ENCODE assay signal across 26 mouse cellular contexts in genomic region chr15:102984925-102985324, GRCm38 (mm10). TPM values are rescaled to one million over a fixed set of nuclear protein-coding genes. Genes with fewer than 3 reads are reported as not detected.
DNase-seq lines count a peak whose midpoint lies in the region; ATAC-seq and TF ChIP-seq lines count a peak whose summit lies in the region.
"Had no signal": no experiment of that assay in that cellular context is flagged by ENCODE, and none has a peak within 500 bp of the region (broad histone marks: within the 10 kb centered on the region; RNA-seq: fewer than 3 reads in every experiment).

No protein-coding gene starts in this region.

- H3K27me3 ChIP-seq in kidney, embryonic 16.5 days (ENCODE audit: insufficient read depth, low read length), result peaks cover 35% of the 10 kb centered on the region
- H3K27me3 ChIP-seq in myocyte (ENCODE audit: control insufficient read depth, insufficient read depth, insufficient read length), result no peaks in the 10 kb centered on the region
- peaks cover 17% of the 10 kb centered on the region for H3K27me3 ChIP-seq in neural tube, embryonic 13.5 days
- H3K27me3 ChIP-seq in forebrain, embryonic 10.5 days (ENCODE audit: poor library complexity, severe bottlenecking), result peaks cover 100% of the 10 kb centered on the region

- no peak for TF ChIP-seq POLR2A in myocyte (IDR thresholded peaks at IDR 0.05; ENCODE audit: insufficient read length, low read depth)

- ATAC-seq in kidney, embryonic 16.5 days (ENCODE audit: low FRiP score, low TSS enrichment), result no peak; the same call in 1 of the 2 replicates
- no peak for ATAC-seq in neural tube, embryonic 13.5 days (ENCODE audit: low read depth)
- ATAC-seq: CD4-positive, CD25-positive, alpha-beta regulatory T cell, adult 4 months; forebrain, embryonic 13.5 days; forebrain, postnatal 0 days had no signal

- no peak overlapping the region for H3K4me3 ChIP-seq in kidney, embryonic 16.5 days (ENCODE audit: low read length)
- no peak overlapping the region for H3K4me3 ChIP-seq in myocyte
- H3K4me3 ChIP-seq in neural tube, embryonic 13.5 days, result peak overlapping the region; percentile 90
- no peak overlapping the region for H3K4me3 ChIP-seq in forebrain, embryonic 10.5 days
- H3K4me3 ChIP-seq: embryonic facial prominence, embryonic 13.5 days; forebrain, embryonic 13.5 days; heart, embryonic 10.5 days; hindbrain, embryonic 13.5 days had no signal

- H3ac ChIP-seq in myocyte (ENCODE audit: control insufficient read depth, insufficient read length), result no peak overlapping the region

- H3K4me2 ChIP-seq in kidney, embryonic 16.5 days (replicated peaks; ENCODE audit: low read depth, low read length), result peak overlapping the region; percentile 84
- H3K4me2 ChIP-seq in myocyte (ENCODE audit: low read depth), result peak overlapping the region; percentile 95
- H3K4me2 ChIP-seq in neural tube, embryonic 13.5 days, result peak overlapping the region; percentile 91
- H3K4me2 ChIP-seq: embryonic facial prominence, embryonic 13.5 days; forebrain, embryonic 13.5 days; hindbrain, embryonic 13.5 days had no signal

- H3K9me3 ChIP-seq in kidney, embryonic 16.5 days (ENCODE audit: low read length), result no peaks in the 10 kb centered on the region
- H3K9me3 ChIP-seq in neural tube, embryonic 13.5 days, result no peaks in the 10 kb centered on the region
- H3K9me3 ChIP-seq in forebrain, embryonic 10.5 days, result no peaks in the 10 kb centered on the region
- H3K9me3 ChIP-seq: embryonic facial prominence, embryonic 13.5 days; forebrain, embryonic 13.5 days; G1E; heart, embryonic 10.5 days; hindbrain, embryonic 13.5 days had no signal

- peak overlapping the region; percentile 56 for H3K9ac ChIP-seq in kidney, embryonic 16.5 days (replicated peaks; ENCODE audit: low read length)
- peak overlapping the region; percentile 100 for H3K9ac ChIP-seq in neural tube, embryonic 13.5 days
- H3K9ac ChIP-seq: embryonic facial prominence, embryonic 13.5 days; forebrain, embryonic 13.5 days; forebrain, postnatal 0 days; hindbrain, embryonic 13.5 days had no signal

- peak overlapping the region; percentile 68 for H3K27ac ChIP-seq in kidney, embryonic 16.5 days (ENCODE audit: low read length)
- H3K27ac ChIP-seq in neural tube, embryonic 13.5 days (replicated peaks), result peak overlapping the region; percentile 99
- no peak overlapping the region for H3K27ac ChIP-seq in forebrain, embryonic 10.5 days
- H3K27ac ChIP-seq: embryonic facial prominence, embryonic 13.5 days; forebrain, embryonic 13.5 days; heart, embryonic 10.5 days; hindbrain, embryonic 13.5 days had no signal

- peaks cover 80% of the 10 kb centered on the region for H3K79me2 ChIP-seq in myocyte (ENCODE audit: control insufficient read depth, insufficient read depth)

- WGBS in kidney, embryonic 16.5 days, result 16% methylated on average over 3 of the region's 3 CpGs
- WGBS in neural tube, embryonic 13.5 days, result 5% methylated on average over 3 of the region's 3 CpGs
- 0% methylated on average over 3 of the region's 3 CpGs for WGBS in forebrain, embryonic 10.5 days

- H3K36me3 ChIP-seq in kidney, embryonic 16.5 days (ENCODE audit: insufficient read depth, low read length), result no peaks in the 10 kb centered on the region
- H3K36me3 ChIP-seq in myocyte (ENCODE audit: control insufficient read depth, insufficient read depth), result no peaks in the 10 kb centered on the region
- H3K36me3 ChIP-seq in neural tube, embryonic 13.5 days, result no peaks in the 10 kb centered on the region
- H3K36me3 ChIP-seq in forebrain, embryonic 10.5 days (replicated peaks), result no peaks in the 10 kb centered on the region
- H3K36me3 ChIP-seq: embryonic facial prominence, embryonic 13.5 days; heart, embryonic 10.5 days; hindbrain, embryonic 13.5 days had no signal

- peaks cover 67% of the 10 kb centered on the region for H3K4me1 ChIP-seq in kidney, embryonic 16.5 days (ENCODE audit: insufficient read depth, low read length)
- H3K4me1 ChIP-seq in neural tube, embryonic 13.5 days (replicated peaks), result peaks cover 79% of the 10 kb centered on the region
- H3K4me1 ChIP-seq in forebrain, embryonic 10.5 days, result peaks cover 13% of the 10 kb centered on the region

- peak; percentile 10 for DNase-seq in embryo, embryonic 10 days (ENCODE audit: low spot score)
- DNase-seq in embryo, embryonic 11 days, result no peak
- DNase-seq in kidney, postnatal 36 days, result no peak
- DNase-seq in heart, postnatal 36 days, result no peak
- no peak for DNase-seq in forebrain, embryonic 10.5 days (ENCODE audit: extremely low spot score, low spot score)
- DNase-seq: adrenal gland, adult 8-10 months; adrenal gland, postnatal 36 days; B cell, adult 2 months; cerebellum, adult 8-10 months; cerebellum, postnatal 14 days; forebrain, postnatal 0 days; gastrocnemius, postnatal 36 days; heart, adult 11 months; heart, postnatal 10 days had no signal

- intact Hi-C loops in heart, postnatal 36 days (cut with DNase I), result loop anchor here (5.0 kb wide), 2 partner anchors 223 to 332 kb away; no protein-coding TSS in a partner anchor

TF ChIP-seq in myocyte, 11 proteins besides CTCF, POLR2A, EP300 and RAD21:
- TF ChIP-seq MYOG (IDR thresholded peaks at IDR 0.05; ENCODE audit: control insufficient read depth in 1 of 3, insufficient read depth in 1 of 3, insufficient read length in 2 of 3, low read depth in 2 of 3) (no peak), MAX (IDR thresholded peaks at IDR 0.05; ENCODE audit: low read depth) (no peak), CEBPB (IDR thresholded peaks at IDR 0.05; ENCODE audit: insufficient read depth, poor library complexity, severe bottlenecking) (no peak), USF1 (IDR thresholded peaks at IDR 0.05; ENCODE audit: low read depth) (no peak), REST (IDR thresholded peaks at IDR 0.05; ENCODE audit: insufficient read depth, insufficient read length) (no peak), POLR2AphosphoS2 (IDR thresholded peaks at IDR 0.05; ENCODE audit: insufficient read length, low read depth) (no peak), TCF12 (IDR thresholded peaks at IDR 0.05; ENCODE audit: insufficient read depth, poor library complexity, severe bottlenecking) (no peak), MYOD1 (IDR thresholded peaks at IDR 0.05; ENCODE audit: control insufficient read depth in 1 of 3, insufficient read length in 2 of 3, low read depth in 2 of 3) (no peak), E2F4 (IDR thresholded peaks at IDR 0.05; ENCODE audit: insufficient read depth) (no peak), TCF3 (IDR thresholded peaks at IDR 0.05; ENCODE audit: insufficient read length, low read depth) (no peak), SRF (IDR thresholded peaks at IDR 0.05; ENCODE audit: control insufficient read depth, insufficient read length, low read depth) (no peak)
TF ChIP-seq in myocyte: peak in this region for 0.

RNA-seq across cellular contexts. Expression of gene Hoxc8, which starts 5.5 kb away (rescaled TPM):
- 6.6 and 9.2 TPM in 2 replicates for polyA plus RNA-seq in kidney, embryonic 16.5 days (2015; fragmentation: Nextera tagmentation; extraction: Ambion mirVana)
- polyA plus RNA-seq in myocyte (2012; fragmentation: generic; extraction: Trizol), result 0.71 TPM
- 75.8 and 85.5 TPM in 2 replicates for polyA plus RNA-seq in neural tube, embryonic 13.5 days (2015; fragmentation: Nextera tagmentation; extraction: Ambion mirVana)
- not detected for total RNA-seq in heart, postnatal 36 days (2021)
- not detected in 2 replicates for polyA plus RNA-seq in forebrain, embryonic 10.5 days (2016; fragmentation: Nextera tagmentation; extraction: Ambion mirVana)
- total RNA-seq: common myeloid progenitor, adult 5-6 weeks; forebrain, postnatal 0 days; heart, postnatal 10 days; hematopoietic stem cell, adult 5-6 weeks had no signal
- polyA plus RNA-seq: embryonic facial prominence, embryonic 13.5 days; forebrain, embryonic 13.5 days; forebrain, postnatal 0 days; heart, embryonic 14.5 days had no signal

RNA-seq across cellular contexts. Expression of gene Hoxc9, which starts 8.7 kb away (rescaled TPM):
- polyA plus RNA-seq in kidney, embryonic 16.5 days (2015; fragmentation: Nextera tagmentation; extraction: Ambion mirVana), result 7.4 and 9.2 TPM in 2 replicates
- polyA plus RNA-seq in myocyte (2012; fragmentation: generic; extraction: Trizol), result 10.5 TPM
- 40.9 and 43.4 TPM in 2 replicates for polyA plus RNA-seq in neural tube, embryonic 13.5 days (2015; fragmentation: Nextera tagmentation; extraction: Ambion mirVana)
- not detected for total RNA-seq in heart, postnatal 36 days (2021)
- not detected in 2 replicates for polyA plus RNA-seq in forebrain, embryonic 10.5 days (2016; fragmentation: Nextera tagmentation; extraction: Ambion mirVana)
- total RNA-seq: common myeloid progenitor, adult 5-6 weeks; forebrain, postnatal 0 days; heart, postnatal 10 days; hematopoietic stem cell, adult 5-6 weeks had no signal
- polyA plus RNA-seq: CD4-positive, CD25-positive, alpha-beta regulatory T cell, adult 4 months; embryonic facial prominence, embryonic 13.5 days; forebrain, embryonic 13.5 days; forebrain, postnatal 0 days; heart, embryonic 14.5 days had no signal

RNA-seq across cellular contexts. Expression of gene Hoxc6, which starts 13.1 kb away (rescaled TPM):
- 7.6 and 11.0 TPM in 2 replicates for polyA plus RNA-seq in kidney, embryonic 16.5 days (2015; fragmentation: Nextera tagmentation; extraction: Ambion mirVana)
- 14.0 TPM for polyA plus RNA-seq in myocyte (2012; fragmentation: generic; extraction: Trizol)
- polyA plus RNA-seq in neural tube, embryonic 13.5 days (2015; fragmentation: Nextera tagmentation; extraction: Ambion mirVana), result 46.8 and 51.1 TPM in 2 replicates
- total RNA-seq in heart, postnatal 36 days (2021), result under 1 TPM in 1 of 2 experiments, not detected in 1; 0.25 TPM
- not detected in 2 replicates for polyA plus RNA-seq in forebrain, embryonic 10.5 days (2016; fragmentation: Nextera tagmentation; extraction: Ambion mirVana)
- total RNA-seq: common myeloid progenitor, adult 5-6 weeks; forebrain, postnatal 0 days; hematopoietic stem cell, adult 5-6 weeks had no signal
- polyA plus RNA-seq: CD4-positive, CD25-positive, alpha-beta regulatory T cell, adult 4 months; embryonic facial prominence, embryonic 13.5 days; forebrain, embryonic 13.5 days; forebrain, postnatal 0 days had no signal

RNA-seq across cellular contexts. Expression of gene Hoxc5, which starts 17.7 kb away (rescaled TPM):
- polyA plus RNA-seq in kidney, embryonic 16.5 days (2015; fragmentation: Nextera tagmentation; extraction: Ambion mirVana), result 4.3 and 5.9 TPM in 2 replicates
- polyA plus RNA-seq in myocyte (2012; fragmentation: generic; extraction: Trizol), result 1.2 TPM
- polyA plus RNA-seq in neural tube, embryonic 13.5 days (2015; fragmentation: Nextera tagmentation; extraction: Ambion mirVana), result 18.8 and 32.2 TPM in 2 replicates
- not detected for total RNA-seq in heart, postnatal 36 days (2021)
- polyA plus RNA-seq in forebrain, embryonic 10.5 days (2016; fragmentation: Nextera tagmentation; extraction: Ambion mirVana), result not detected in 2 replicates
- total RNA-seq: common myeloid progenitor, adult 5-6 weeks; forebrain, postnatal 0 days; hematopoietic stem cell, adult 5-6 weeks had no signal
- polyA plus RNA-seq: CD4-positive, CD25-positive, alpha-beta regulatory T cell, adult 4 months; forebrain, embryonic 13.5 days; forebrain, postnatal 0 days had no signal

RNA-seq across cellular contexts. Expression of gene Hoxc10, which starts 18.3 kb away (rescaled TPM):
- 49.0 and 54.0 TPM in 2 replicates for polyA plus RNA-seq in kidney, embryonic 16.5 days (2015; fragmentation: Nextera tagmentation; extraction: Ambion mirVana)
- polyA plus RNA-seq in myocyte (2012; fragmentation: generic; extraction: Trizol), result 43.5 TPM
- polyA plus RNA-seq in neural tube, embryonic 13.5 days (2015; fragmentation: Nextera tagmentation; extraction: Ambion mirVana), result 58.5 and 92.4 TPM in 2 replicates
- not detected for total RNA-seq in heart, postnatal 36 days (2021)
- polyA plus RNA-seq in forebrain, embryonic 10.5 days (2016; fragmentation: Nextera tagmentation; extraction: Ambion mirVana), result not detected in 2 replicates
- total RNA-seq: common myeloid progenitor, adult 5-6 weeks; forebrain, postnatal 0 days; heart, postnatal 10 days; hematopoietic stem cell, adult 5-6 weeks had no signal
- polyA plus RNA-seq: CD4-positive, CD25-positive, alpha-beta regulatory T cell, adult 4 months; forebrain, embryonic 13.5 days; forebrain, postnatal 0 days; heart, embryonic 14.5 days; hindbrain, embryonic 13.5 days had no signal
